Mouse (Mus musculus) ES-E14 (cell line): ENCODE data around the gene Mkln1.

Experiments
- ZC3H11A ChIP-seq: IDR thresholded peaks from 2 replicates; pipeline ENCODE4 v1.6.1; 2012; ENCODE audit warnings: low read depth, mild to moderate bottlenecking, inconsistent platforms, low read length, borderline replicate concordance
- ZNF384 ChIP-seq: IDR thresholded peaks from 2 replicates; pipeline ENCODE4 v1.6.1; 2012; ENCODE audit warnings: low read depth, low read length, inconsistent platforms

DNA sequence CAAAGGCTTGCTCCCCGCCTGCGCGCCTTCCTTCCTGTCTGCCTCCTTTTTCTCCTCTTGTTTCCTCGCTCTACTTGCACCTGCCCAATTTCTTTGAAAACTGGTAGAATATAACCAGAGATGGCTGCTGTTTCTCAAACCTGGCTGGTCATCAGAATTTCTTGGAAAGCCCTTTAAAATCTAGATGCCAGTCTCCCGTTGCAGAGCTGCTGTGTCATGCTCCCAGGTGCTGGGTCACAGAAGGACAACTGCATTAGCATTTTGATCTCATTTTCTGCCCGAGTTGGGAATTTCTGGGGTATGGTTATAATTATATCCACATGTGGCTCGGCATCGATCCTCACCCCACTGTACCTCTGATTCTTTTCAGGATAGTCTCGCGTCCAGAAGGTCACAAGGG, 30.6 kb upstream of the Mkln1 start:
- TF ChIP-seq ZNF384 (no peak), ZC3H11A (no peak)
